Mouse (Mus musculus) hindbrain, postnatal 0 days (tissue): ENCODE data around the gene Mrps6. TPM values are rescaled to one million over a fixed set of nuclear protein-coding genes. Genes with fewer than 3 reads are reported as not detected.
A peak's percentile ranks its signal among the peaks of the same experiment; 100 is the strongest.

Experiments
- ATAC-seq: fragments of 200-750 bp; cut with Nextera tagmentation; 2 replicates; pipeline ENCODE4 v1.8.0; 2017; ENCODE audit warnings: mild to moderate bottlenecking, moderate TSS enrichment, moderate library complexity
- DNase-seq: peaks from one replicate; pipeline ENCODE4 v3.0.0-alpha.2; 2015; ENCODE audit warnings: low spot score
- H3K27ac ChIP-seq: fragments of 300-500 bp; sonication (generic); 2 replicates; pipeline ENCODE4 v1.5.1; 2014; ENCODE audit warnings: mild to moderate bottlenecking
- H3K27me3 ChIP-seq: fragments of 300-500 bp; sonication (generic); 2 replicates; pipeline ENCODE4 v1.6.1; 2014; ENCODE audit warnings: low read length, mixed read lengths; ENCODE audit not compliant: insufficient read depth
- H3K36me3 ChIP-seq: fragments of 300-500 bp; sonication (generic); 2 replicates; pipeline ENCODE4 v1.6.1; 2014; ENCODE audit warnings: low read length, mixed read lengths; ENCODE audit not compliant: insufficient read depth
- H3K4me1 ChIP-seq: fragments of 300-500 bp; sonication (generic); 2 replicates; pipeline ENCODE4 v1.6.1; 2014; ENCODE audit warnings: antibody characterized with exemption, low read length, mixed read lengths; ENCODE audit not compliant: insufficient read depth
- H3K4me2 ChIP-seq: fragments of 300-500 bp; sonication (generic); 2 replicates; pipeline ENCODE4 v1.6.1; 2014; ENCODE audit warnings: low read depth, mild to moderate bottlenecking, low read length, moderate library complexity, mixed read lengths
- H3K4me3 ChIP-seq: fragments of 300-500 bp; sonication (generic); 2 replicates; pipeline ENCODE4 v1.5.1; 2014; ENCODE audit warnings: low read length
- H3K9ac ChIP-seq: fragments of 300-500 bp; sonication (generic); replicated peaks from 2 replicates; pipeline ENCODE4 v1.6.1; 2014; ENCODE audit warnings: mild to moderate bottlenecking, low read length, moderate library complexity, mixed read lengths
- H3K9me3 ChIP-seq: fragments of 300-500 bp; sonication (generic); 2 replicates; pipeline ENCODE4 v1.6.1; 2016; ENCODE audit warnings: low read length, mixed read lengths
- CTCF ChIP-seq: IDR thresholded peaks from 2 replicates; pipeline ENCODE4 v1.5.1; 2016; ENCODE audit warnings: antibody characterized with exemption, control low read depth, low read depth
- WGBS: fragments of 180-500 bp; shearing (Covaris S2); extraction: QIAGEN DNeasy Blood & Tissue Kit; methylation state at CpG from one replicate; pipeline ENCODE4 v1.1.7; 2014; 5-methylcytosine and 5-hydroxymethylcytosine counted together
- polyA plus RNA-seq: library from polyadenylated mRNA; unstranded; fragments of >200 nt; fragmentation: Nextera tagmentation; extraction: Ambion mirVana; gene quantifications from 2 replicates; pipeline ENCODE4 v1.2.1, GENCODE M21; 2015
- total RNA-seq: library from RNA; depleted of rRNA; stranded (reverse); fragments of >200 nt; gene quantifications from 2 replicates; pipeline ENCODE4 v1.2.3, GENCODE M21; 2014

Gene Mrps6
- total and polyA plus RNA-seq, 2 experiments from 2014 or later = 33.2 to 181 TPM

- no peak for DNase-seq
- Histone ChIP-seq H3K9ac (no peak overlapping the region), H3K4me2 (no peak overlapping the region), H3K4me3 (no peak overlapping the region), H3K4me1 (no peaks in the 10 kb centered on the region), H3K9me3 (no peaks in the 10 kb centered on the region), H3K27ac (no peak overlapping the region), H3K36me3 (no peaks in the 10 kb centered on the region), H3K27me3 (no peaks in the 10 kb centered on the region)
- no peak for ATAC-seq
- no peak for TF ChIP-seq CTCF
- WGBS = 86% methylated on average over 7 of the region's 7 CpGs
Measured at GRCm38 (mm10) chr16:92051777-92052310, 6.2 kb upstream of the Mrps6 start.

- no peak for TF ChIP-seq CTCF
- no peak overlapping the region for H3K27ac ChIP-seq
- WGBS = 74% methylated on average over 10 of the region's 10 CpGs
- H3K9ac ChIP-seq = no peak overlapping the region
- no peak overlapping the region for H3K4me2 ChIP-seq
- no peak for DNase-seq
- no peak for ATAC-seq
- no peaks in the 10 kb centered on the region for H3K27me3 ChIP-seq
- no peak overlapping the region for H3K4me3 ChIP-seq
- no peaks in the 10 kb centered on the region for H3K36me3 ChIP-seq
- no peaks in the 10 kb centered on the region for H3K9me3 ChIP-seq
- H3K4me1 ChIP-seq = no peaks in the 10 kb centered on the region
Measured at GRCm38 (mm10) chr16:92052569-92052968, 5.5 kb upstream of the Mrps6 start.

DNA sequence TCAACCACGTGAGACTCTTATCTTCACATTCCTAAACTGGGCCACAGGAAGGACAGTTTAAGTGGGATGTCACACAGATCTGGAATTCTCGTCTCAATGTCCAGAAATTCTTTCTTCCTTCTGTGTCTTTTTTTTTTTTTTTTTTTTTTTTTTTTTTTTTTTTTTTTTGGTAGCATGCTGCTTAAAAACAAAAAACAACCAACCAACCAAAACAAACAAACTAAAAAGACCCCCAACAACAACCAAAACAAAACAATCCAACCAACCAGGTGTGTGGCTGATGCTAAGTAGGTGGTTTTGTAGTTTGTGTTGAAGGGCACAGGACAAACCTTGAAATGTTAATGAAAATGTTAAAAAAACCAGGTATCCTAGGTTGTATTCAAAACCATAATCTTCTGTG is 1.4 kb upstream of the Mrps6 start:
- WGBS = 67% methylated on average over 2 of the region's 2 CpGs
- Histone ChIP-seq H3K4me3 (no peak overlapping the region), H3K9me3 (no peaks in the 10 kb centered on the region), H3K9ac (no peak overlapping the region), H3K27me3 (no peaks in the 10 kb centered on the region), H3K4me1 (peaks cover 15% of the 10 kb centered on the region; the same call in 1 of the 2 replicates), H3K27ac (0 out of 2 replicates have a peak overlapping the region, but pooled peaks have one; percentile 85), H3K36me3 (no peaks in the 10 kb centered on the region), H3K4me2 (peak overlapping the region; percentile 79; the same call in 1 of the 2 replicates)
- no peak for ATAC-seq
- DNase-seq = no peak
- TF ChIP-seq CTCF = no peak

DNA sequence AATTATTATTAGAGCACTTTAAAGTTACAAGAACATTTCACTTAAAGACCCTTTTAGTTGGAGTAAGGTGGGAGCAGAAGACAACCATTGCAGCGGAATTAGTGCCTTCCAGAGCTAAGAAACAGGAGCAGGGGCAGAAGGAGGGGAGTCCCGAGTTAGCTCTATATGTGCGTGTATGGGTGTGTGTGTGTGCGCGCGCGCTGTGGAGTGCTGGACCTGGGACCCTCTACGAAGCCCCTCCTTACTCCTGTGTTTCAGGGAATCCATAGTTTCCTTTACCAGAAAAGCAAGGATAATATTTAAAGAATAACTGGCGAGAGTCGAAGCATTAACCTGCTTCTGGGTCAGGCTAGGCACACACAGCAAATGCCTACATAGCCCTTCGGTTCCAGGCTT is 616 bp upstream of the Mrps6 start:
- peak overlapping the region; percentile 79 for H3K4me2 ChIP-seq
- no peak for TF ChIP-seq CTCF
- H3K9ac ChIP-seq = peak overlapping the region; percentile 80
- no peaks in the 10 kb centered on the region for H3K27me3 ChIP-seq
- peak; percentile 63 for ATAC-seq
- H3K4me3 ChIP-seq = peak overlapping the region; percentile 93
- WGBS = 3% methylated on average over 11 of the region's 11 CpGs
- H3K4me1 ChIP-seq = peaks cover 15% of the 10 kb centered on the region; the same call in 1 of the 2 replicates
- H3K9me3 ChIP-seq = no peaks in the 10 kb centered on the region
- no peak for DNase-seq
- H3K27ac ChIP-seq = peak overlapping the region; percentile 85
- H3K36me3 ChIP-seq = no peaks in the 10 kb centered on the region

GRCm38 (mm10) chr16:92058644-92059620 is 862 bp downstream of the Mrps6 start:
- ATAC-seq = no peak
- no peaks in the 10 kb centered on the region for H3K9me3 ChIP-seq
- H3K27me3 ChIP-seq = no peaks in the 10 kb centered on the region
- no peak for DNase-seq
- peak overlapping the region; percentile 79 for H3K4me2 ChIP-seq
- H3K36me3 ChIP-seq = peaks cover 5% of the 10 kb centered on the region; the same call in 1 of the 2 replicates
- H3K27ac ChIP-seq = peak overlapping the region; percentile 85
- H3K4me3 ChIP-seq = peak overlapping the region; percentile 93
- H3K4me1 ChIP-seq = peaks cover 15% of the 10 kb centered on the region; the same call in 1 of the 2 replicates
- TF ChIP-seq CTCF = no peak
- WGBS = 5% methylated on average over 62 of the region's 63 CpGs
- peak overlapping the region; percentile 80 for H3K9ac ChIP-seq

GRCm38 (mm10) chr16:92060213-92060612 is 2.1 kb downstream of the Mrps6 start:
- H3K4me1 ChIP-seq = peaks cover 15% of the 10 kb centered on the region; the same call in 1 of the 2 replicates
- ATAC-seq = no peak
- no peak for DNase-seq
- WGBS = 46% methylated on average over 3 of the region's 3 CpGs
- H3K36me3 ChIP-seq = peaks cover 5% of the 10 kb centered on the region; the same call in 1 of the 2 replicates
- TF ChIP-seq CTCF = no peak
- H3K4me3 ChIP-seq = peak overlapping the region; percentile 93
- no peaks in the 10 kb centered on the region for H3K27me3 ChIP-seq
- 0 out of 2 replicates have a peak overlapping the region, but pooled peaks have one; percentile 31 for H3K9ac ChIP-seq
- no peaks in the 10 kb centered on the region for H3K9me3 ChIP-seq
- peak overlapping the region; percentile 79 for H3K4me2 ChIP-seq
- H3K27ac ChIP-seq = no peak overlapping the region
